Mouse (Mus musculus) spleen, embryonic (tissue): Measurements from ENCODE around the gene Castor1.

Source experiments
- CTCF ChIA-PET: fragments of 350-600 bp; sonication (Branson Sonifier 250); formaldehyde crosslinking; loops from one replicate; lab custom pipeline; 2022; lab: Charles Lee

Gene Castor1

DNA sequence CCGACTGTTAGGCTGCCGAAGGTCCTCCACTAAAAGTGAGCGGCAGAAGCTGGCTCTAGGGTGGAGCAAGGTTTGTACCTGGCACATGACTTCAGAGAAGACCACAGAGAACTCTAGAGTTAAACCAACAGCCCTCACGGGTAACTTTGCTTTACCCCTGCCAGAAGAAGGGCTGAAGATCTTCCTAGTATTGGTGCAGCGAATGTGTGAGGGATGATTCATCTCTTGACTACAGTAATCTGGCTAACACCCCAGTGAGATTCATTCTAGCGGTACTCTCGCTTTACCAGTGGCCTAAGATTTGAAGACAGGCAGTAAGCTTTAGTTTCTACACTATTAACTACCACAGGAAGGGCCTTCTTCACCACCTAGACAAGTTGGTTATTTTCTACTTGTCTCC is 12.1 kb upstream of the Castor1 start:
- CTCF ChIA-PET, result interaction anchor here (0.6 kb wide), 1 partner anchor 15 kb away, joined by 5 read pairs; no protein-coding TSS in a partner anchor

DNA sequence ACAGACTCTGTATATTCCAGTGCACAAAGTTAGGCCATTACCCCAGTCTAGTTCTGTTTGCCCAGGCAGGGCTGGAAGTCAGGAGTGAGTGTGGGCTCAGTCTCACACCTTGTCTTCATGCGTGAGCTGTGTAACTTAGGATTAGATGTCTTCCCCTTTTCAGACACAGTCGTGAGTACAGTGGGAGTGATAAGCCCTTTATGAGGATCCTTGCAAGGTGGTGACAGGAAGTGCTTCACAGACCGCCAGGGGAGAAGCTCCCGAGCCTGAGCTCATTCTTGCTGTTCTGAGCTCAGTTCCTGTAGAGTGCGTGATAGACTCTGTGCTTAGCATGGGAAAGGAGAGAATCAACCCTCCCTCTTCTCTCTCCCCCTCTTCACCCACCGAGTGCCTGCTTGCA is 11.5 kb upstream of the Castor1 start:
- CTCF ChIA-PET, result no interaction called here

DNA sequence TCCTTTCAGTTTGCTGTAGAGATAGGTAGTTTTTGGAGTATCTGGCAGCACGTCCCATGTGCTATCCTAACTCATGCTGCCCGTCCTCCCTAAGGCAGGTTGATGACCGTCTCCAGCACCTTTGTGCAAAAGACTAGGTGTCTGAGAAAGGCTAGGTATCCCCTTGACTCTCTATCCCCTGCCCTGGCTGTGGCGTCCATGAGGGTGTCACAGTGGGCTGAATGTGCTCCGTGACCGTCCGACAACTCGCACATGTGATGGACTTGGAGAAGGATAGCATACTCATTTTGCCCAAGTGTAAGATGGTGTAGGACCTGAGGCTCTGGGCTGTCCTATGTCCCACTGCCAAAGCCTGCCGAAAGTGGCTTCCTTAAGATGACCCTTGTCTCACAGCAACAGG is 10.4 kb upstream of the Castor1 start:
- CTCF ChIA-PET, result interaction anchor here (0.7 kb wide), 1 partner anchor 21 kb away, joined by 10 read pairs; the partner anchor contains the start of gene Tbc1d10a

DNA sequence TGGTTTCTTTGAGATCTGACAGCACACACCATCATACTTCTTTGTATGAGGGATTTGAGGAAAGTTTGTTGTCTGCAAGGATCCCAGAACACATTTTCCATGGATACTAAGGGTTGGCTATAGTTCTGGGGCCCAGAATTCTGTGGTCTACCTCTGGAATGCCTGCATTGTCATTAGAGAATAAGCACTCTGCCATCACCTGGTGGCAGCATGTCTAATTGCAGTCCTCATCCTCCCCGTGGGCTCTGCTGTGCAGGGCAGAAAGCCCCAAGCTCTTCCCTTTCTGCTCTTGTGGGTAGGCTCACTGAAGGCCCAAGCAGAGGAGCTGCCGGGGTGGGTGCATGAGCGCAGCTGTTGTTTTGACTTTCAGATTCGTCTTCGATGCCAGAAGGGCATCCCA is 8.5 kb upstream of the Castor1 start:
- CTCF ChIA-PET, result interaction anchor here (1.0 kb wide), 2 partner anchors 22 to 24 kb away, joined by 3 to 4 read pairs; no protein-coding TSS in a partner anchor

- CTCF ChIA-PET, result interaction anchor here (1.0 kb wide), 1 partner anchor 25 kb away, joined by 4 read pairs; no protein-coding TSS in a partner anchor
Measured at GRCm38 (mm10) chr11:4210786-4211185, 7.2 kb upstream of the Castor1 start.

- CTCF ChIA-PET, result no interaction called here
Measured at GRCm38 (mm10) chr11:4213107-4213506, 4.9 kb upstream of the Castor1 start.

DNA sequence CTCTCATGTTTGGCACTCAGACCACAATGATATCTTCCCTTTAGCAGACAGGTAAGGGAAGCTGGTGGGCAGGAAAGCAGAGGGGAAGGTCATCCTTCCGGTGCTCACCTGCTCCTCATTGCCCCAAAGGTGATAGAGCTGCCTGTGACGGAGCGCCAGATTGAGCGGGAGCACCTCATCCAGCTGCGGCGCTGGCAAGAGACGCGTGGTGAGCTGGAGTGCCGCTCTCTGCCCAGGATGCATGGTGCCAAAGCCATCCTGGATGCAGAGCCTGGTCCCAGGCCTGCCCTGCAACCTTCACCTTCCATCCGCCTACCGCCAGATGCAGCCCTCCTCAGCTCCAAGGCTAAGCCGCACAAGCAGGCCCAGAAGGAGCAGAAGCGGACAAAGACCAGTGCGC is 3.5 kb upstream of the Castor1 start:
- CTCF ChIA-PET, result interaction anchor here (0.6 kb wide), 1 partner anchor 46 kb away, joined by 5 read pairs; no protein-coding TSS in a partner anchor

DNA sequence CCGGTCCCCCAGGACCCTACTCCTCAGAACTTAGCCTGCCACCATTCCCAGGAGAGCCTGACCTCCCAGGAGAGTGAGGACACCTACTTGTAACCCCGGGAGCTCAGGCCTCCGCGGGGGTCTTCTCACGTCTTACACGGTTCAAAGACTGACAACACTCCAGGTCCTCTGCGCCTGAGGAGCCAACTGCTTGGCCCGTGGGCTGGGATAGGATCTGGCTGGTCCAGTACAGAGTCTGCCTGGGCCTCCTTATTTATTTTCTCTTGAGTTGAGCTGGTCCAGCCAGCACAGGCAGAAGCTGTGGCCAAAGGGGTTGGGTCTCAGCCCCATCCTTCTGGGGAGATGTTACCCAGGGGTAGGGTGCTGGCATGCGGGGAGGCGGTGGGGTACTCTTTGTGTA is 3.0 kb upstream of the Castor1 start:
- CTCF ChIA-PET, result no interaction called here

DNA sequence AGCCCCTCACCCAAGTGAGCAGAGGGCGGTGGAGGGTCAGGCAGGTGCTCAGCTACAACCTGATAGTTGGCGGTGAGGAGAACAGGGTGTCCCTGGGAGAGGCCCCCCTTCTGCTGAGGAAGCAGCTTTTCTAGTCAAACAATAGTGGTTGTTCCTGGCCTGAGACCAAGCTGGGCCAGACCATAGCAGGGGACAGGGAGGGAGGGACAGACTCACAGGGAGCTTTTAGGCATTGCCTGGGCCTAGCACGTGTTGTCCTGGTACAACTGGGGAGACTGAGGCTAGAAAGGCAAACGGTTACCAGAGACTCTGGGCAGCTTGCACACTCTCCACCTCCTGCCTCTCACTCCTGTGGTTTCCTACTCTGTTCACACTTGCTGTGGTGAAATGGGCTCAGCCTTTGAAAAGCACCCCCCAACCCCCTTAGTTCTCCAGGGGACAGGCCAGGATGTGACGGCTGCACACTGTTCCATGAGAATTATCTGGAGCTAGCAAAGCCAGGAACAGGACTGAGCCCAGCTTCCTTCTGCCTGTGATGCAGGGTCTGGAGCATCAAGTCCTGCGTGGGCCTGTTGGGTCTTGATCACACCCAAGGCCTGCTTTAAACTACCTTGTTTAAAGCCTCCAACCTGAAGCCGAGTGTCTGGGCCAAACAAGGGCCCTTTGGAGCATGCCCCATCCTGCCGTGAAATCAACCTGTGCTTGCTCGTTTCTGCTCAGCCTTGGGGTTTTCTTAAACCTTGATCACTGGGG is 1.6 kb upstream of the Castor1 start:
- CTCF ChIA-PET, result interaction anchor here (0.6 to 0.9 kb wide), 2 partner anchors 20 to 47 kb away, joined by 3 to 12 read pairs; no protein-coding TSS in a partner anchor

GRCm38 (mm10) chr11:4218637-4219036 is 612 bp downstream of the Castor1 start:
- CTCF ChIA-PET, result interaction anchor here (0.6 to 2.0 kb wide), 7 partner anchors 26 to 203 kb away, joined by 3 to 11 read pairs (median 4); partner anchors contain the start of gene Rnf215

DNA sequence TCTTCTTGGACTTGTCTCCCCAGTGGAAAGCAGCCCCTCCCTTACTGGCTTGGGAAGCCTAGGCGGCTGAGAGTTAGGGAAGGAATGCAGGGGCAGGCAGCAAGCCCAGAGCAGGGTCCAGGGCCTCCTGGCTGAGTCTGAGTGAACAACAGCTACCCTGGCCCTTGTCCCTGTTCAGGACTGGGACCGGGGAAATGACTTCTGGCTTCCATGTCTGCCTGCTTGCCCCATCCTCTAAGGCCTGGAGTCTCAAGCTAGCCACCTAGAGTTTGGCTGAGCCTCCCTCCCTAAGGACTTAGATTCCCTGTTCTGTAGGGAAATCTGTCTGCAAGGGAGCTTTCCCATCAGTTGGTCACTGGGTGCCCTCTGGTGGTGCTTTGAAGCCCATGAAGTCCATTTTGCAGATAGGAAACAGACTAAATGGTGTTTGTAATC is 1.3 kb downstream of the Castor1 start:
- CTCF ChIA-PET, result interaction anchor here (0.5 to 2.0 kb wide), 12 partner anchors 21 to 203 kb away, joined by 3 to 11 read pairs (median 3); partner anchors contain the start of gene Rnf215

DNA sequence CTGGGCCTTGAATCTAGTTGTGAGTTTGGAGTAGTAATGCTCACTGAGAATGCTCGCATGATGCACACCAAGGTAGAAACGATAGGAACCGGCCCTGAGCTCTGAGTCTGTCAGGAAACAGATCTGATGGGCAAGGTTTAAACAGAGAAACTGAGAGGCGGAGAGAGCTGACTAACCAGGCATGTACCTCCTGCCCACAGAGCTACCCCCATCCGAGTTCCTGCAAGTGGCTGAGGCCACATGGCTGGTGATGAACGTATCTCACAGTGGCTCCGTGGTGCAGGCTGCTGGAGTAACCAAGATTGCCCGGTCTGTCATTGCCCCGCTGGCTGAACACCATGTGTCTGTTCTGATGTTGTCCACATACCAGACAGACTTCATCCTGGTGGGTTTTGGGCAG is 1.9 kb downstream of the Castor1 start:
- CTCF ChIA-PET, result interaction anchor here (0.5 to 2.0 kb wide), 10 partner anchors 20 to 202 kb away, joined by 3 to 11 read pairs (median 3); partner anchors contain the start of gene Rnf215

DNA sequence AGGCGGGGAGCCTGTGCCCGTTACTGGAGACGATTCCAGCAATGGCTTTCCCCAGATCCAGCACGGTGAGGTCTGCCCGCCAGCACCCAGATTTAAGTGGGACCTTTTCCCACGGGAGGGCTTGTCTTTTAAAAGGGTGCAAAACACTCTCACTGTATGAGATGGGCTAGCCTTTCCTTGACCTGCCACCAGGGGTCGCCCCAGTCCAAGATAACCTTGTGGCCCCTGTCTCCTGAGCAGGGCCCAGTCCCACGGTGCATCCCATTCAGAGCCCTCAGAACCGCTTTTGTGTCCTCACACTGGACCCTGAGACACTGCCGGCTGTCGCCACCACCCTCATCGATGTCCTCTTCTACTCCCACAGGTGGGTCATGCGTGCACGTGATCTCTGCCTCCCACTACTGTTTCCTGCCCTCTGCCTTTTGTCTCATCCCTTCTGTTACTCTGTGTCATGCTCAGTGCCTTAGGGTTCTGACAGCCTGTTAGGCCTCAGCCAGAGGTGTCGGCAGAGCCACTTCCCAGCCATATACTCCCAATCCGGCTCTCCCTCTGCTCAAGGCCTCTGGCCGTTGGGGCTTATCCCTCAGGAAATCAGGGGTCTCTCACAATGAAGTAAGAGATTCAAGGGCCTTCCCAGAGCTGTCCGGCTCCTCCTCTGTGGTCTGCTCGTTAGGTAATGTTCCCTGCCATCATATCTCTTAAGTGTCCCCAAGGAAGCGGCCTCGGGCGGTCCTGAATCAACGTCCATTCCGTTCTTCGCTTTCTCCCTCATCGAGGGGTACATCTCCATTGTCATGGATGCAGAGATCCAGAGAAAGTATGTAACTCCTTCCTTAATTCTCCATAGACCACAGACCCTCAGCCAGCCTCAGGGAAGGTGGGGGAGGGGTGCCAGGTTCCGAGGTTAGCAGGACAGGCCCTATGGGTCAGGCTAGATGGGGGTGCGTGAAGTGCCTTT is 2.7 kb downstream of the Castor1 start:
- CTCF ChIA-PET, result interaction anchor here (0.6 to 2.0 kb wide), 4 partner anchors 39 to 201 kb away, joined by 3 to 11 read pairs (median 7); partner anchors contain the start of gene Rnf215

GRCm38 (mm10) chr11:4222046-4222950 is 4.3 kb downstream of the Castor1 start:
- CTCF ChIA-PET, result no interaction called here

DNA sequence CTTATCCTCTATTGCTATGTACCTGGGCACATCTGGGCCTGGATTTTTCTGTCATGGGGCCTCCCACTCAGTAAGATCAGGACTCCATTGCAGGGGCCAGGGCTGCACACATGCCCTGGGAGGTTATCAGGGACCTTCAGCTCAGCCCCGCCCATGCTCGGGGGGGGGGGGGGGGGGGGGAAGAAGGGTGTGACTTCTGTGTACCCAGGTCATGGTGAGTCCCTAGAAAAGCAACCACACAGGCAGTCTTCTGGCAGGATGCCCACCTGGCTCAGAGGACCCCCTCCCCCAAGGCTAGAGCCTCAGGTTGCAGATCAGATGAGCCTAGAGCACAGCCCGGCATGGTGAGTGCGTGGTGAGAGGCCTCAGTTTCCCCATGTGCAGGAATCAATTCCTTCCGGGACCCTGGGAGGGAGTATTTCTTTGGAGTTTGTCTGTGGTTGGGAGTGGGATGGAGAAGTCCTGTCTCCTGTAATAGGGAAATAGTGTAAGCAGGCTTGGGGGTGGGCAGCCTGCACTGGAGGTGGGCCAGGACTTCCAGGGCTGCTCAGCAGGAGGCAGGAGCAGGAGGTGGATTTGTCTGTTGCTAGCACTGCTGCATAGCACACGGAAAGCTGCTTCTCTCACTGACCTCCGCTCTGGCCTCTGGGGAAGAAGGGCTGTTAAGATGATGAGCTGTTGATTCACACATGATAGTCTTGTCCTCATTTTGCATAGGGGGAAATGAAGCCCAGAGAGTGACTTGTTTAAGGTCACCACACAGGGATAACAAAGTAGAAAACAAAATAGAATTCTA is 5.6 kb downstream of the Castor1 start:
- CTCF ChIA-PET, result interaction anchor here (0.6 to 0.7 kb wide), 2 partner anchors 176 to 774 kb away, joined by 4 to 5 read pairs; no protein-coding TSS in a partner anchor

- CTCF ChIA-PET, result no interaction called here
Measured at GRCm38 (mm10) chr11:4224223-4224622, 6.2 kb downstream of the Castor1 start.

DNA sequence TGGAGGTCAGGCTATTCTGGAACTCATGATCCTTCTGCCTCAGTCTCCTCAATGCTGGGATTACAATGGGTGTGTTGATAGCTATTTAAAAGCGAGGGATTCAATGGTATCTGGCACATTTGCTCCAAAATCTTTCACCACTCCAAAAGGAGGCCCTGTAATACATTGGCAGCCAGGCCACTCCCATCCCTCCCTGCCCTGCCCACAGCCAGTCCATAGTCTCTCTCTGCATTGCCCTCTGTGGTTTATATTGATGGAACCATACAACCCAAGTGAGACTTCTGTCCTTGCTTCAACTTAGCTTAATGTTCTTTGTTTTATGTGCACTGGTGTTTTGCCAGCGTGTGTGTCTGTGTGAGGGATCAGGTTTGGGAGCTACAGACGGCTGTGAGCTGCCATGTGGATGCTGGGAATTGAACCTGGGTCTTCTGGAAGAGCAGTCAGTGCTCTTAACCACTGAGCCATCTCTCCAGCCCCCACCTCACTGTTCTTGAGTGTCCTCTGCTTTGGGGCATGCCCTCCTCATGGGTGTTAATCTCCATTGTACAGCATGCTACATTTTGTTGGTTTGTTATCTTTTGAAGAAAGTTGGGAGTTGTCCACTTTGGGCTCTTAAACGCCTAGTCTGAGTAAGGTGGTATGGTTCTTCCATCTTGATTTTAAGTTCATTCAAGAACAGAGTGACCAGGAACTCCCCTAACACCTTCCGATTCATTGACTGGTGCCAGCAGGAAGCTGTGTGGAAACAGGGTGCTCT is 8.7 kb downstream of the Castor1 start:
- CTCF ChIA-PET, result no interaction called here

GRCm38 (mm10) chr11:4228463-4228862 is 10.4 kb downstream of the Castor1 start:
- CTCF ChIA-PET, result no interaction called here

- CTCF ChIA-PET, result no interaction called here
Measured at GRCm38 (mm10) chr11:4229841-4230240, 11.8 kb downstream of the Castor1 start.
